Mouse (Mus musculus) stomach, postnatal 0 days (tissue): ENCODE data around the gene Palm.

Experiments
- CTCF ChIP-seq: IDR thresholded peaks from 2 replicates; pipeline ENCODE4 v1.5.1; 2016; ENCODE audit warnings: antibody characterized with exemption, low read depth, mild to moderate bottlenecking, moderate library complexity
- EP300 ChIP-seq: optimal IDR thresholded peaks from 2 replicates; pipeline ENCODE3; 2016; ENCODE audit warnings: antibody characterized with exemption

- TF ChIP-seq EP300 (peak; percentile 48), CTCF (peak; percentile 48)
Observed at GRCm38 (mm10) chr10:79840644-79841551, 47.5 kb downstream of the Palm start.
